Mouse (Mus musculus): Measurements from ENCODE around the gene Zbtb7b. TPM values are rescaled to one million over a fixed set of nuclear protein-coding genes. Genes with fewer than 3 reads are reported as not detected.

Zbtb7b gene
- total and polyA plus RNA-seq, 3 experiments, result 11.9 to 34.2 (median 27.6) TPM

GRCm38 (mm10) chr3:89347916-89348315 is 46.7 kb downstream of the Zbtb7b start:
- H3K9me3 ChIP-seq (replicated peaks; ENCODE audit: low read length), result no peaks in the 10 kb centered on the region
- TF ChIP-seq PAX5 (IDR thresholded peaks at IDR 0.05; ENCODE audit: low read length), result no peak
- no peak for TF ChIP-seq ETS1 (conservative IDR thresholded peaks at IDR 0.05; ENCODE audit: low read depth, low read length)
- no peak for TF ChIP-seq SIN3A (IDR thresholded peaks at IDR 0.05; ENCODE audit: low read length)
- TF ChIP-seq RCOR1 (conservative IDR thresholded peaks at IDR 0.05; ENCODE audit: low read depth, low read length), result no peak
- no peak for TF ChIP-seq NELFE (IDR thresholded peaks at IDR 0.05; ENCODE audit: low read depth, low read length)
- TF ChIP-seq BHLHE40 (IDR thresholded peaks at IDR 0.05; ENCODE audit: low read depth, low read length), result no peak
- TF ChIP-seq JUN (IDR thresholded peaks at IDR 0.05; ENCODE audit: insufficient read depth, low read depth, low read length), result no peak
- TF ChIP-seq ZKSCAN1 (IDR thresholded peaks at IDR 0.05; ENCODE audit: borderline replicate concordance, low read depth, low read length), result no peak
- no peak for TF ChIP-seq NRF1 (IDR thresholded peaks at IDR 0.05; ENCODE audit: low read depth, low read length)
- no peak for TF ChIP-seq SMC3 (IDR thresholded peaks at IDR 0.05; ENCODE audit: low read depth, low read length)
- no peak for TF ChIP-seq GABPA (IDR thresholded peaks at IDR 0.05; ENCODE audit: insufficient replicate concordance, low read depth, low read length)
- no peak for TF ChIP-seq EP300 (IDR thresholded peaks at IDR 0.05; ENCODE audit: low read length)
- H3K36me3 ChIP-seq (replicated peaks in 1 of 2; ENCODE audit: control insufficient read depth in 1 of 2, insufficient read depth in 1 of 2, low read length in 1 of 2), result peaks cover 8 to 45% of the 10 kb centered on the region in 2 experiments
- no peak overlapping the region for H3K4me3 ChIP-seq (replicated peaks in 1 of 3; ENCODE audit: low read depth in 2 of 3, low read length in 2 of 3, poor library complexity in 1 of 3)
- no peak for DNase-seq (ENCODE audit: extremely low read depth)
- dilution Hi-C loops (cut with MboI; ENCODE audit: extremely low pct_ligation_motif_present, extremely low pct_unique_long_range_greater_than_20kb, low sequenced_read_pairs), result no loop called here
- H3K4me2 ChIP-seq (ENCODE audit: insufficient read depth, low read depth, poor library complexity, severe bottlenecking), result no peak overlapping the region
- in situ Hi-C loops (cut with MboI; ENCODE audit: low pct_ligation_motif_present, low pct_unique_long_range_greater_than_20kb, low sequenced_read_pairs), result loop anchor here (5.0 to 25.0 kb wide), 3 partner anchors 139 to 414 kb away; partner anchors contain the start of genes Chrnb2 and Ube2q1
- no peaks in the 10 kb centered on the region for H3K27me3 ChIP-seq (replicated peaks)
- no peak overlapping the region for H3K27ac ChIP-seq (ENCODE audit: insufficient read depth, low read depth)
- no peak overlapping the region for H3K9ac ChIP-seq (ENCODE audit: insufficient read depth, low read depth)
- H3K4me1 ChIP-seq (ENCODE audit: control insufficient read depth in 1 of 2, insufficient read depth in 2 of 2), result peaks cover 3 to 36% of the 10 kb centered on the region in 2 experiments; a peak in 3 of 4 replicates
- no peaks in the 10 kb centered on the region for H3K79me2 ChIP-seq (replicated peaks; ENCODE audit: control insufficient read depth, extremely low read depth, insufficient read depth, poor library complexity, severe bottlenecking)

- peaks cover 3 to 36% of the 10 kb centered on the region in 2 experiments; a peak in 3 of 4 replicates for H3K4me1 ChIP-seq (ENCODE audit: control insufficient read depth in 1 of 2, insufficient read depth in 2 of 2)
- H3K9me3 ChIP-seq (replicated peaks; ENCODE audit: low read length), result no peaks in the 10 kb centered on the region
- H3K4me3 ChIP-seq (replicated peaks in 1 of 3; ENCODE audit: low read depth in 2 of 3, low read length in 2 of 3, poor library complexity in 1 of 3), result no peak overlapping the region
- no peak overlapping the region for H3K27ac ChIP-seq (ENCODE audit: insufficient read depth, low read depth)
- H3K36me3 ChIP-seq (replicated peaks in 1 of 2; ENCODE audit: control insufficient read depth in 1 of 2, insufficient read depth in 1 of 2, low read length in 1 of 2), result peaks cover 8 to 51% of the 10 kb centered on the region in 2 experiments
- in situ Hi-C loops (cut with MboI; ENCODE audit: low pct_ligation_motif_present, low pct_unique_long_range_greater_than_20kb, low sequenced_read_pairs) (loop anchor here (5.0 to 25.0 kb wide), 3 partner anchors 140 to 415 kb away; partner anchors contain the start of genes Chrnb2 and Ube2q1), dilution Hi-C loops (cut with MboI; ENCODE audit: extremely low pct_ligation_motif_present, extremely low pct_unique_long_range_greater_than_20kb, low sequenced_read_pairs) (no loop called here)
- DNase-seq (ENCODE audit: extremely low read depth), result no peak
- H3K4me2 ChIP-seq (ENCODE audit: insufficient read depth, low read depth, poor library complexity, severe bottlenecking), result no peak overlapping the region
- no peaks in the 10 kb centered on the region for H3K79me2 ChIP-seq (replicated peaks; ENCODE audit: control insufficient read depth, extremely low read depth, insufficient read depth, poor library complexity, severe bottlenecking)
- no peaks in the 10 kb centered on the region for H3K27me3 ChIP-seq (replicated peaks)
- H3K9ac ChIP-seq (ENCODE audit: insufficient read depth, low read depth), result no peak overlapping the region
- TF ChIP-seq UBTF (IDR thresholded peaks at IDR 0.05; ENCODE audit: low read depth, low read length) (no peak), ZKSCAN1 (IDR thresholded peaks at IDR 0.05; ENCODE audit: borderline replicate concordance, low read depth, low read length) (no peak), POLR2AphosphoS2 (IDR thresholded peaks at IDR 0.05; ENCODE audit: low read depth, low read length) (no peak), CHD1 (IDR thresholded peaks at IDR 0.05; ENCODE audit: low read depth, low read length) (no peak), USF2 (conservative IDR thresholded peaks at IDR 0.05; ENCODE audit: low read depth, low read length) (no peak), HCFC1 (IDR thresholded peaks at IDR 0.05; ENCODE audit: low read depth, low read length) (no peak), MAFK (IDR thresholded peaks at IDR 0.05; ENCODE audit: insufficient replicate concordance, low read length) (no peak), IRF4 (IDR thresholded peaks at IDR 0.05; ENCODE audit: low read depth, low read length) (no peak), JUND (conservative IDR thresholded peaks at IDR 0.05; ENCODE audit: low read depth, low read length) (no peak), NELFE (IDR thresholded peaks at IDR 0.05; ENCODE audit: low read depth, low read length) (no peak), ZC3H11A (IDR thresholded peaks at IDR 0.05; ENCODE audit: low read depth, low read length) (no peak), CHD2 (IDR thresholded peaks at IDR 0.05; ENCODE audit: low read length) (no peak), SMC3 (IDR thresholded peaks at IDR 0.05; ENCODE audit: low read depth, low read length) (no peak), TCF12 (IDR thresholded peaks at IDR 0.05; ENCODE audit: low read depth, low read length) (no peak), ZMIZ1 (IDR thresholded peaks at IDR 0.05; ENCODE audit: low read depth, low read length) (no peak), E2F4 (IDR thresholded peaks at IDR 0.05; ENCODE audit: insufficient replicate concordance, low read depth, low read length) (no peak), KAT2A (IDR thresholded peaks at IDR 0.05; ENCODE audit: insufficient replicate concordance, low read length) (no peak), NRF1 (IDR thresholded peaks at IDR 0.05; ENCODE audit: low read depth, low read length) (no peak), USF1 (IDR thresholded peaks at IDR 0.05; ENCODE audit: low read depth, low read length) (no peak)
Measured at GRCm38 (mm10) chr3:89346815-89347540, 47.6 kb downstream of the Zbtb7b start.
